Mouse (Mus musculus) CH12.LX (cell line): ENCODE measurements around the gene Shisa2. TPM values are rescaled to one million over a fixed set of nuclear protein-coding genes. Genes with fewer than 3 reads are reported as not detected.

Experiments
- DNase-seq: peaks from one replicate; pipeline ENCODE4 v3.0.0-alpha.2; 2013; ENCODE audit errors: extremely low read depth
- H3K27ac ChIP-seq: 2 replicates; pipeline ENCODE4 v1.5.1; 2012; ENCODE audit warnings: low read depth, mild to moderate bottlenecking, control low read depth, moderate library complexity; ENCODE audit not compliant: insufficient read depth
- H3K27me3 ChIP-seq: replicated peaks from 2 replicates; pipeline ENCODE3; 2012; ENCODE audit warnings: inconsistent platforms
- H3K36me3 ChIP-seq, 2 experiments: replicated peaks in 1 of 2; 2 replicates each; pipeline versions ENCODE3 to v1.6.1; 2012; ENCODE audit warnings: inconsistent platforms in 1 of 2, low read length in 1 of 2, mild to moderate bottlenecking in 1 of 2, mixed read lengths in 1 of 2, moderate library complexity in 1 of 2; ENCODE audit not compliant: control insufficient read depth in 1 of 2, insufficient read depth in 1 of 2
- H3K4me1 ChIP-seq, 2 experiments: 2 replicates each; pipeline ENCODE4 v1.6.1; 2012; ENCODE audit warnings: inconsistent platforms in 1 of 2, moderate library complexity in 1 of 2; ENCODE audit not compliant: insufficient read depth in 2 of 2, control insufficient read depth in 1 of 2
- H3K4me2 ChIP-seq: 2 replicates; pipeline ENCODE4 v1.6.1; 2012; ENCODE audit warnings: low read depth, mild to moderate bottlenecking, control low read depth; ENCODE audit not compliant: poor library complexity, insufficient read depth, severe bottlenecking
- H3K4me3 ChIP-seq, 3 experiments: fragments of 150-350 bp in 1 of 3; sonication (generic) in 1 of 3; replicated peaks in 1 of 3; 2 replicates each; pipeline versions ENCODE3 to v1.5.1; 2011 to 2012; ENCODE audit warnings: low read depth in 2 of 3, low read length in 2 of 3, mild to moderate bottlenecking in 2 of 3, moderate library complexity in 2 of 3, control low read depth in 1 of 3, improper control_type of control experiment in 1 of 3, inconsistent platforms in 1 of 3, mixed read lengths in 1 of 3; ENCODE audit not compliant: poor library complexity in 1 of 3
- H3K79me2 ChIP-seq: replicated peaks from 2 replicates; pipeline ENCODE4 v1.6.1; 2012; ENCODE audit warnings: mild to moderate bottlenecking, moderate library complexity; ENCODE audit not compliant: control insufficient read depth, poor library complexity, insufficient read depth, severe bottlenecking; ENCODE audit errors: extremely low read depth
- H3K9ac ChIP-seq: 2 replicates; pipeline ENCODE4 v1.6.1; 2012; ENCODE audit warnings: low read depth, mild to moderate bottlenecking, control low read depth, moderate library complexity; ENCODE audit not compliant: insufficient read depth
- H3K9me3 ChIP-seq: replicated peaks from 2 replicates; pipeline ENCODE3; 2012; ENCODE audit warnings: low read length, inconsistent platforms, mixed read lengths
- GABPA ChIP-seq: IDR thresholded peaks from 2 replicates; pipeline ENCODE4 v1.6.1; 2012; ENCODE audit warnings: low read depth, low read length, improper control_type of control experiment, inconsistent platforms; ENCODE audit not compliant: insufficient replicate concordance
- MAZ ChIP-seq: IDR thresholded peaks from 2 replicates; pipeline ENCODE4 v1.6.1; 2012; ENCODE audit warnings: low read depth, mild to moderate bottlenecking, inconsistent platforms, low read length, improper control_type of control experiment, moderate library complexity
- MYC ChIP-seq: IDR thresholded peaks from 2 replicates; pipeline ENCODE4 v1.6.1; 2011; ENCODE audit warnings: low read depth, mild to moderate bottlenecking, improper control_type of control experiment, low read length
- dilution Hi-C: fragments of 300-500 bp; cut with MboI; formaldehyde crosslinking; loops from 2 replicates; pipeline ENCODE4 v1.14.3; 2020; ENCODE audit warnings: low sequenced_read_pairs; ENCODE audit not compliant: extremely low pct_unique_long_range_greater_than_20kb, extremely low pct_ligation_motif_present
- in situ Hi-C: fragments of 300-500 bp; cut with MboI; formaldehyde crosslinking; loops from 3 replicates; pipeline ENCODE4 v1.14.3; 2019; ENCODE audit warnings: low sequenced_read_pairs, low pct_ligation_motif_present, low pct_unique_long_range_greater_than_20kb, mixed read lengths
- polyA plus RNA-seq: library from polyadenylated mRNA; unstranded; fragments of >175 nt; gene quantifications from 2 replicates; pipeline ENCODE4 v1.2.1, GENCODE M21; 2012; ENCODE audit warnings: low read depth; ENCODE audit not compliant: insufficient read length
- total RNA-seq, 2 experiments: library from RNA; depleted of rRNA; stranded (reverse); fragments of 300-350 nt in 1 of 2; fragments of >200 nt in 1 of 2; gene quantifications; 2 replicates each; pipeline ENCODE4 v1.2.3; 2012 to 2014

Shisa2 gene
- total and polyA plus RNA-seq, 3 experiments, result 0.08 to 0.36 (median 0.21) TPM

GRCm38 (mm10) chr14:59677598-59678003 lies 52.5 kb downstream of the Shisa2 start:
- DNase-seq, result no peak
- Histone ChIP-seq H3K9me3 (no peaks in the 10 kb centered on the region), H3K36me3 (no peaks in the 10 kb centered on the region), H3K4me3 (no peak overlapping the region), H3K27ac (no peak overlapping the region), H3K4me2 (no peak overlapping the region), H3K27me3 (no peaks in the 10 kb centered on the region), H3K4me1 (peaks cover 5 to 23% of the 10 kb centered on the region in 2 experiments; a peak in 2 of 4 replicates), H3K79me2 (no peaks in the 10 kb centered on the region), H3K9ac (no peak overlapping the region)
- in situ Hi-C loops, result no loop called here
- dilution Hi-C loops, result no loop called here
- TF ChIP-seq MYC (no peak), GABPA (no peak), MAZ (no peak)

Other genes with a start within 250 kb of the Shisa2 start
- gene Phf11c, start 229.9 kb upstream of the Shisa2 start, total RNA-seq (2012; rRNA removed), result 0.92 and 1.1 TPM in 2 replicates
- gene Phf11c, start 229.9 kb upstream of the Shisa2 start, total RNA-seq (2014; rRNA removed), result 1.8 and 2.4 TPM in 2 replicates
- gene Phf11c, start 229.9 kb upstream of the Shisa2 start, polyA plus RNA-seq, result 1.9 and 2.4 TPM in 2 replicates
- gene Setdb2, start 184.4 kb upstream of the Shisa2 start, total RNA-seq (2012; rRNA removed), result 14.7 and 14.9 TPM in 2 replicates
- gene Setdb2, start 184.4 kb upstream of the Shisa2 start, total RNA-seq (2014; rRNA removed), result 33.8 and 37.3 TPM in 2 replicates
- gene Setdb2, start 184.4 kb upstream of the Shisa2 start, polyA plus RNA-seq, result 13.2 and 13.3 TPM in 2 replicates
- 19.9 and 21.3 TPM in 2 replicates for gene Cab39l, start 184.3 kb upstream of the Shisa2 start, total RNA-seq (2012; rRNA removed)
- gene Cab39l, start 184.3 kb upstream of the Shisa2 start, total RNA-seq (2014; rRNA removed), result 49.2 and 56.3 TPM in 2 replicates
- 33.1 and 33.2 TPM in 2 replicates for gene Cab39l, start 184.3 kb upstream of the Shisa2 start, polyA plus RNA-seq
- 9.2 and 11.0 TPM in 2 replicates for gene Cdadc1, start 27.3 kb upstream of the Shisa2 start, total RNA-seq (2012; rRNA removed)
- gene Cdadc1, start 27.3 kb upstream of the Shisa2 start, total RNA-seq (2014; rRNA removed), result 5.3 and 11.1 TPM in 2 replicates
- 21.7 and 24.7 TPM in 2 replicates for gene Cdadc1, start 27.3 kb upstream of the Shisa2 start, polyA plus RNA-seq